Mouse (Mus musculus): ENCODE measurements at regions not wholly inside any gene's neighbourhood (a gene's known extent, or its start where the extent isn't known, plus 50 kb on each side); places are given as distances from the start of the nearest gene placed in this dataset.

- TF ChIP-seq POLR2A (IDR thresholded peaks at IDR 0.05; ENCODE audit: control insufficient read depth, extremely low read depth, insufficient read depth, low read length, poor library complexity) (no peak), CTCF (IDR thresholded peaks at IDR 0.05; ENCODE audit: borderline replicate concordance, control insufficient read depth, extremely low read depth, insufficient read depth, low read length, poor library complexity) (no peak)
These were observed 94.9 kb upstream of the Ccdc122 start for GRCm38 (mm10) chr14:76941474-76942212.

All from thymus, adult 2 months (tissue).